Comparison of ENCODE assay signal across 21 mouse cellular contexts in the genomic region with DNA sequence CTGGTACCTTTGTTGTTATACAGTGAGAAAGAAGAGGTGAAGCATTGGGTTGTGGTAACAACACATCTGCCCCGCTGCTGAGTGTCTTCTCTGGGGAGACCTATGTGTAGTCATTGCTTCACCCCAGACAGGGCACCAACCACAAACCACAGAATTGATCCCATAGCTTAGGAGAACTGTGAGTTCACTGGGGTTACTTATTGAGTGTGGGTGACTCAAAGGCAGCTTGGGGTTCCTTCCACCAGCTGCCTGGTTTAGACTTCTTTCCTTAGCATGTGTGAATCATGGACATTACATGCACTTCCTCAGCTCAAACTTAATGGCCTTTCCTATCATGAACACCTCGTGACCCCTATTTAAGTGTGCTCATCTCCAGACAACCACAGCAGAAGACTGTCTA. TPM values are rescaled to one million over a fixed set of nuclear protein-coding genes. Genes with fewer than 3 reads are reported as not detected.
DNase-seq lines count a peak whose midpoint lies in the region; ATAC-seq and TF ChIP-seq lines count a peak whose summit lies in the region.
"Had no signal": no experiment of that assay in that cellular context is flagged by ENCODE, and none has a peak within 500 bp of the region (broad histone marks: within the 10 kb centered on the region; RNA-seq: fewer than 3 reads in every experiment).

No protein-coding gene starts in this region.

- no peak overlapping the region for H3K4me3 ChIP-seq in gastrocnemius, adult 2 months
- no peak overlapping the region for H3K4me3 ChIP-seq in liver, embryonic 11.5 days (ENCODE audit: low read depth, low read length)
- H3K4me3 ChIP-seq: embryonic facial prominence, embryonic 15.5 days; heart, embryonic 13.5 days; hindbrain, embryonic 15.5 days; midbrain, embryonic 12.5 days; stomach, embryonic 15.5 days had no signal

- peak overlapping the region; percentile 49; the same call in 1 of the 2 replicates for H3K27ac ChIP-seq in gastrocnemius, adult 2 months
- H3K27ac ChIP-seq in liver, embryonic 11.5 days (ENCODE audit: low read depth, low read length): no peak overlapping the region
- H3K27ac ChIP-seq: embryonic facial prominence, embryonic 15.5 days; heart, embryonic 13.5 days; hindbrain, embryonic 15.5 days; midbrain, embryonic 12.5 days; stomach, embryonic 15.5 days had no signal

- peaks cover 27% of the 10 kb centered on the region for H3K36me3 ChIP-seq in liver, embryonic 11.5 days (ENCODE audit: control insufficient read depth, insufficient read depth, low read length)

- WGBS in liver, embryonic 11.5 days: 66% methylated on average over 2 of the region's 2 CpGs

- intact Hi-C loops in gastrocnemius, adult 2 months (cut with DNase I): no loop called here

- H3K4me2 ChIP-seq in liver, embryonic 11.5 days: no peak overlapping the region
- H3K4me2 ChIP-seq: embryonic facial prominence, embryonic 15.5 days; heart, embryonic 13.5 days; hindbrain, embryonic 15.5 days; midbrain, embryonic 12.5 days; stomach, embryonic 15.5 days had no signal

- POLR2A ChIA-PET in Patski (lab: Charles Lee): no interaction called here

- TF ChIP-seq CTCF in gastrocnemius, adult 2 months (IDR thresholded peaks at IDR 0.05): no peak
- TF ChIP-seq CTCF in Patski (IDR thresholded peaks at IDR 0.05): no peak

- H3K4me1 ChIP-seq in liver, embryonic 11.5 days (replicated peaks; ENCODE audit: control insufficient read depth, insufficient read depth, low read length): peaks cover 27% of the 10 kb centered on the region

- no peaks in the 10 kb centered on the region for H3K9me3 ChIP-seq in liver, embryonic 11.5 days (ENCODE audit: control insufficient read depth, low read length)
- H3K9me3 ChIP-seq: embryonic facial prominence, embryonic 15.5 days; heart, embryonic 13.5 days; hindbrain, embryonic 15.5 days; midbrain, embryonic 12.5 days; stomach, embryonic 15.5 days had no signal

- no peak for DNase-seq in gastrocnemius, adult 2 months
- no peak for DNase-seq in gastrocnemius, adult 18-20 months (ENCODE audit: low spot score)
- peak; percentile 85 for DNase-seq in Patski (ENCODE audit: low read depth, low spot score)
- DNase-seq in adrenal gland, postnatal 10 days: no peak
- no peak for DNase-seq in kidney, adult 9 months
- no peak for DNase-seq in liver, embryonic 11.5 days (ENCODE audit: low spot score)
- DNase-seq: adrenal gland, postnatal 25 days; cerebellum, adult 9-11 months; embryo, embryonic 11 days; heart, adult 11 months; heart, postnatal 36 days; kidney, adult 2 months; kidney, postnatal 25 days; lung, postnatal 14 days had no signal

- CTCF ChIA-PET in Patski (lab: Charles Lee): interaction anchor here (1.6 to 2.6 kb wide), 2 partner anchors 11 to 12 kb away, joined by 8 to 9 read pairs; no protein-coding TSS in a partner anchor

- H3K27me3 ChIP-seq in Patski: no peaks in the 10 kb centered on the region
- H3K27me3 ChIP-seq in liver, embryonic 11.5 days (replicated peaks; ENCODE audit: control insufficient read depth, insufficient read depth, low read length): no peaks in the 10 kb centered on the region
- H3K27me3 ChIP-seq: embryonic facial prominence, embryonic 15.5 days; heart, embryonic 13.5 days; hindbrain, embryonic 15.5 days; midbrain, embryonic 12.5 days; stomach, embryonic 15.5 days had no signal

- ATAC-seq in Patski: peak; percentile 61
- peak; percentile 35 for ATAC-seq in inflammation-experienced regulatory T-cells, adult 6 months
- peak; percentile 22; the same call in 1 of the 2 replicates for ATAC-seq in neutrophil, adult 5-6 weeks (ENCODE audit: extremely low read depth, insufficient number of reproducible peaks, low FRiP score, poor library complexity, severe bottlenecking)
- no peak for ATAC-seq in liver, embryonic 11.5 days (replicated peaks; ENCODE audit: low FRiP score)

- H3K9ac ChIP-seq in liver, embryonic 11.5 days (ENCODE audit: low read depth, low read length): no peak overlapping the region
- H3K9ac ChIP-seq: embryonic facial prominence, embryonic 15.5 days; heart, embryonic 13.5 days; hindbrain, embryonic 15.5 days; midbrain, embryonic 12.5 days; stomach, embryonic 15.5 days had no signal

- in situ Hi-C loops in Patski (cut with MboI; ENCODE audit: low pct_unique_long_range_greater_than_20kb): no loop called here

RNA-seq across cellular contexts. Expression of gene Dot1l, which starts 8.5 kb away (rescaled TPM):
- total RNA-seq in gastrocnemius, adult 2 months (2021): 10 to 100 TPM; 19.9 to 23.1 TPM
- 10 to 100 TPM; 13.6 to 20.8 TPM for total RNA-seq in gastrocnemius, adult 18-20 months (2021)
- polyA plus RNA-seq in Patski (2021): 24.0 TPM
- 10 to 100 TPM; 10.9 to 23.4 (median 15.3) TPM for polyA plus RNA-seq in inflammation-experienced regulatory T-cells, adult 6 months (2017; shearing (Covaris generic))
- 18.0 and 21.4 TPM in 2 replicates for total RNA-seq in neutrophil, adult 5-6 weeks (2017)
- 10 to 100 TPM; 64.5 to 80.9 TPM for total RNA-seq in adrenal gland, postnatal 10 days (2021)
- 23.9 and 28.2 TPM in 2 replicates for polyA plus RNA-seq in liver, embryonic 11.5 days (2014; fragmentation: Nextera tagmentation; extraction: Ambion mirVana)

RNA-seq across cellular contexts. Expression of gene Ap3d1, which starts 21.4 kb away (rescaled TPM):
- total RNA-seq in gastrocnemius, adult 2 months (2021): 10 to 100 TPM; 27.0 to 33.5 TPM
- total RNA-seq in gastrocnemius, adult 18-20 months (2021): 10 to 100 TPM; 24.3 to 31.7 TPM
- 103 TPM for polyA plus RNA-seq in Patski (2021)
- 10 to 100 TPM; 20.9 to 33.0 (median 29.8) TPM for polyA plus RNA-seq in inflammation-experienced regulatory T-cells, adult 6 months (2017; shearing (Covaris generic))
- total RNA-seq in neutrophil, adult 5-6 weeks (2017): 142 and 173 TPM in 2 replicates
- 10 to 100 TPM; 64.7 to 82.6 TPM for total RNA-seq in adrenal gland, postnatal 10 days (2021)
- 53.1 and 53.2 TPM in 2 replicates for polyA plus RNA-seq in liver, embryonic 11.5 days (2014; fragmentation: Nextera tagmentation; extraction: Ambion mirVana)

RNA-seq across cellular contexts. Expression of gene Sf3a2, which starts 34.5 kb away (rescaled TPM):
- total RNA-seq in gastrocnemius, adult 2 months (2021): 10 to 100 TPM; 28.9 to 29.1 TPM
- 10 to 100 TPM; 27.3 to 27.6 TPM for total RNA-seq in gastrocnemius, adult 18-20 months (2021)
- polyA plus RNA-seq in Patski (2021): 66.7 TPM
- polyA plus RNA-seq in inflammation-experienced regulatory T-cells, adult 6 months (2017; shearing (Covaris generic)): 10 to 100 TPM; 12.1 to 22.6 (median 17.8) TPM
- total RNA-seq in neutrophil, adult 5-6 weeks (2017): 15.5 and 20.4 TPM in 2 replicates
- 10 to 100 TPM; 45.2 to 50.5 TPM for total RNA-seq in adrenal gland, postnatal 10 days (2021)
- polyA plus RNA-seq in liver, embryonic 11.5 days (2014; fragmentation: Nextera tagmentation; extraction: Ambion mirVana): 116 and 121 TPM in 2 replicates

RNA-seq across cellular contexts. Expression of gene Plekhj1, which starts 34.9 kb away (rescaled TPM):
- total RNA-seq in gastrocnemius, adult 2 months (2021): 10 to 100 TPM; 22.3 to 29.8 TPM
- 10 to 100 TPM; 24.3 to 25.8 TPM for total RNA-seq in gastrocnemius, adult 18-20 months (2021)
- polyA plus RNA-seq in Patski (2021): 77.0 TPM
- polyA plus RNA-seq in inflammation-experienced regulatory T-cells, adult 6 months (2017; shearing (Covaris generic)): 100 to 1,000 TPM; 127 to 149 (median 146) TPM
- total RNA-seq in neutrophil, adult 5-6 weeks (2017): 50.4 and 52.8 TPM in 2 replicates
- total RNA-seq in adrenal gland, postnatal 10 days (2021): 10 to 100 TPM; 50.0 to 63.2 TPM
- polyA plus RNA-seq in liver, embryonic 11.5 days (2014; fragmentation: Nextera tagmentation; extraction: Ambion mirVana): 178 and 188 TPM in 2 replicates

RNA-seq across cellular contexts. Expression of gene Amh, which starts 41.5 kb away (rescaled TPM):
- total RNA-seq in gastrocnemius, adult 2 months (2021): under 1 TPM; 0.38 to 0.98 TPM
- total RNA-seq in gastrocnemius, adult 18-20 months (2021): under 1 TPM; 0.31 to 0.32 TPM
- 0.47 TPM for polyA plus RNA-seq in Patski (2021)
- not detected for polyA plus RNA-seq in inflammation-experienced regulatory T-cells, adult 6 months (2017; shearing (Covaris generic))
- total RNA-seq in neutrophil, adult 5-6 weeks (2017): 0.81 TPM in 1 of 2 replicates, not detected in the other
- total RNA-seq in adrenal gland, postnatal 10 days (2021): under 1 TPM; 0.57 to 0.79 TPM
- polyA plus RNA-seq in liver, embryonic 11.5 days (2014; fragmentation: Nextera tagmentation; extraction: Ambion mirVana): 0.14 TPM in 1 of 2 replicates, not detected in the other
- polyA plus RNA-seq: heart, embryonic 13.5 days; stomach, embryonic 15.5 days had no signal
